In the genomic region with DNA sequence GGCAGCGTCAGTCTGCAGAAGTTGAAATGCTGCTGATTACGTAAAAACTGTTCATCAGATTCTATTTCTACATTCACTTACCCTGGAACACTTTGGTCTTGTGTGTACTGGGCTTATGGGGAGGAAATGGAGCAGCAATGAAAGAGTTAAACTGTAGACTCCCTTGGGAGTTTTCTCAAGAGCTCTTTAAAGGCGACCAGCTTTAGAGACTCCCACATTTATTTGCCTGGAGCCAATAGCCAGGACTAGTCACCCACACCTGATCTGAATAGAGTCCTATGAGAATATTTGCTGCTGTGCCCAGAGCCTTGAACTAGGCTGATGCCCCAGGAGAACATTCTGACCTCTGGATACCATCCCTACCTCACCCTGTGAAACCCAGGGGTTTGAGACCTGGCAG, we compare ENCODE assay signal across 9 mouse cellular contexts. TPM values are rescaled to one million over a fixed set of nuclear protein-coding genes. Genes with fewer than 3 reads are reported as not detected.
DNase-seq lines count a peak whose midpoint lies in the region; ATAC-seq lines count a peak whose summit lies in the region.
"Had no signal": no experiment of that assay in that cellular context is flagged by ENCODE, and none has a peak within 500 bp of the region (broad histone marks: within the 10 kb centered on the region; RNA-seq: fewer than 3 reads in every experiment).

No protein-coding gene starts in this region.

- no peaks in the 10 kb centered on the region for H3K27me3 ChIP-seq in limb, embryonic 11.5 days (ENCODE audit: control insufficient read depth, insufficient read depth, low read length)
- H3K27me3 ChIP-seq in stomach, embryonic 15.5 days (replicated peaks) = no peaks in the 10 kb centered on the region

- no peak overlapping the region for H3K27ac ChIP-seq in limb, embryonic 11.5 days (replicated peaks; ENCODE audit: low read depth, low read length)
- no peak overlapping the region for H3K27ac ChIP-seq in stomach, embryonic 15.5 days

- no peak overlapping the region for H3K9ac ChIP-seq in limb, embryonic 11.5 days (ENCODE audit: low read length)
- no peak overlapping the region for H3K9ac ChIP-seq in stomach, embryonic 15.5 days

- H3K4me1 ChIP-seq in limb, embryonic 11.5 days (ENCODE audit: control insufficient read depth, insufficient read depth, low read length) = no peaks in the 10 kb centered on the region
- H3K4me1 ChIP-seq in stomach, embryonic 15.5 days = no peaks in the 10 kb centered on the region

- intact Hi-C loops in left cerebral cortex, postnatal 4 days (cut with DNase I) = loop anchor here (10.0 kb wide), 1 partner anchor 922 kb away; no protein-coding TSS in a partner anchor

- ATAC-seq in frontal cortex, adult (ENCODE audit: low TSS enrichment) = peak; percentile 26
- ATAC-seq in limb, embryonic 11.5 days (ENCODE audit: insufficient number of reproducible peaks, low FRiP score, low TSS enrichment, low read depth) = peak; percentile 55
- ATAC-seq in stomach, embryonic 15.5 days (ENCODE audit: insufficient read depth, low FRiP score, low read depth) = peak; percentile 22; the same call in 1 of the 2 replicates

- DNase-seq in left cerebral cortex, adult 11 months (ENCODE audit: low spot score) = peak; percentile 14
- DNase-seq in left cerebral cortex, postnatal 4 days = no peak
- peak; percentile 23 for DNase-seq in limb, embryonic 11.5 days (ENCODE audit: low spot score)
- DNase-seq in urinary bladder, postnatal 36 days (ENCODE audit: low spot score in 2 of 2) = no peak
- no peak for DNase-seq in kidney, adult 18-20 months
- no peak for DNase-seq in urinary bladder, adult 18-20 months (ENCODE audit: low spot score in 2 of 2)

- H3K36me3 ChIP-seq in limb, embryonic 11.5 days (ENCODE audit: control insufficient read depth, insufficient read depth, low read length) = no peaks in the 10 kb centered on the region
- no peaks in the 10 kb centered on the region for H3K36me3 ChIP-seq in stomach, embryonic 15.5 days
- H3K36me3 ChIP-seq: G1E had no signal

- no peak overlapping the region for H3K4me3 ChIP-seq in limb, embryonic 11.5 days (ENCODE audit: low read depth, low read length)
- peak overlapping the region; percentile 47; the same call in 1 of the 2 replicates for H3K4me3 ChIP-seq in stomach, embryonic 15.5 days (replicated peaks)

- WGBS in limb, embryonic 11.5 days = 8% methylated on average over 3 of the region's 3 CpGs
- WGBS in stomach, embryonic 15.5 days = 11% methylated on average over 3 of the region's 3 CpGs

- H3K4me2 ChIP-seq in limb, embryonic 11.5 days (ENCODE audit: low read depth, severe bottlenecking) = peak overlapping the region; percentile 90; the same call in 1 of the 2 replicates
- H3K4me2 ChIP-seq in stomach, embryonic 15.5 days = peak overlapping the region; percentile 87

- H3K9me3 ChIP-seq in limb, embryonic 11.5 days (ENCODE audit: control insufficient read depth, low read length) = no peaks in the 10 kb centered on the region
- no peaks in the 10 kb centered on the region for H3K9me3 ChIP-seq in stomach, embryonic 15.5 days

RNA-seq across cellular contexts. Expression of a gene that starts 1.7 kb away (rescaled TPM):
- total RNA-seq in left cerebral cortex, postnatal 4 days (2021) = 10 to 100 TPM; 41.7 to 45.6 TPM
- polyA plus RNA-seq in limb, embryonic 11.5 days (2014; fragmentation: Nextera tagmentation; extraction: Ambion mirVana) = 11.2 and 11.7 TPM in 2 replicates
- polyA plus RNA-seq in stomach, embryonic 15.5 days (2015; fragmentation: Nextera tagmentation; extraction: Ambion mirVana) = 9.7 and 10.9 TPM in 2 replicates
- polyA plus RNA-seq: G1E had no signal

Comparison
In these comparisons a context has a peak if more than half of its experiments do, and no peak if none do; other contexts are left out.
1. DNase-seq: peak in left cerebral cortex, adult 11 months (single experiment) and limb, embryonic 11.5 days (single experiment); none in left cerebral cortex, postnatal 4 days (single experiment), urinary bladder, postnatal 36 days (0 of 2), kidney, adult 18-20 months (single experiment) and urinary bladder, adult 18-20 months (0 of 2).
2. Peak in every context shown above with its lines, with median percentiles within 50 percentile points of each other: ATAC-seq.